Mouse (Mus musculus) C2C12 (cell line): ENCODE data around the gene Gan.

Source experiments
- CEBPB ChIP-seq: IDR thresholded peaks from one replicate; pipeline ENCODE4 v1.6.1; 2011; ENCODE audit warnings: low read depth, mild to moderate bottlenecking, control low read depth, moderate library complexity
- CTCF ChIP-seq: IDR thresholded peaks from one replicate; pipeline ENCODE4 v1.5.1; 2011; ENCODE audit not compliant: control insufficient read depth, insufficient read depth, insufficient read length
- FOSL1 ChIP-seq: IDR thresholded peaks from one replicate; pipeline ENCODE4 v1.8.0; 2011; ENCODE audit warnings: mild to moderate bottlenecking, low read length; ENCODE audit not compliant: poor library complexity, insufficient read depth, severe bottlenecking
- MAX ChIP-seq: IDR thresholded peaks from one replicate; pipeline ENCODE4 v1.6.1; 2011; ENCODE audit warnings: mild to moderate bottlenecking, control low read depth
- MYOD1 ChIP-seq: IDR thresholded peaks from one replicate; pipeline ENCODE4 v1.6.1; 2011; ENCODE audit warnings: low read depth; ENCODE audit not compliant: control insufficient read depth, insufficient read length

GRCm38 (mm10) chr8:117148520-117148919 is 9.4 kb upstream of the Gan start:
- TF ChIP-seq CTCF (no peak), MAX (no peak), MYOD1 (no peak), CEBPB (no peak), FOSL1 (no peak)
